Mouse (Mus musculus) forebrain, embryonic 10.5 days (tissue): ENCODE measurements around the gene Top3b. TPM values are rescaled to one million over a fixed set of nuclear protein-coding genes. Genes with fewer than 3 reads are reported as not detected.

Experiments
- polyA plus RNA-seq: library from polyadenylated mRNA; unstranded; fragments of >200 nt; fragmentation: Nextera tagmentation; extraction: Ambion mirVana; gene quantifications from 2 replicates; pipeline ENCODE4 v1.2.1, GENCODE M21; 2016

Gene Top3b
- polyA plus RNA-seq, 1 experiment from 2014 or later = 66.8 TPM

Other genes with a start within 250 kb of the Top3b start
- gene Olfr19, start 194.3 kb upstream of the Top3b start, polyA plus RNA-seq = not detected in 2 replicates
- gene Spag6l, start 41.3 kb upstream of the Top3b start, polyA plus RNA-seq = 0.71 and 1.5 TPM in 2 replicates
- gene Igll1, start 6.8 kb upstream of the Top3b start, polyA plus RNA-seq = 0.20 TPM in 1 of 2 replicates, not detected in the other
- gene Vpreb1, start 107 bp downstream of the Top3b start, polyA plus RNA-seq = 0.68 and 1.7 TPM in 2 replicates
- 29.0 and 29.6 TPM in 2 replicates for gene Ppm1f, start 25.7 kb downstream of the Top3b start, polyA plus RNA-seq
- gene Mapk1, start 112.6 kb downstream of the Top3b start, polyA plus RNA-seq = 147 and 150 TPM in 2 replicates
- 96.2 and 97.4 TPM in 2 replicates for gene Ypel1, start 199.0 kb downstream of the Top3b start, polyA plus RNA-seq
- gene Ppil2, start 240.5 kb downstream of the Top3b start, polyA plus RNA-seq = 138 and 155 TPM in 2 replicates